Mouse (Mus musculus) kidney, postnatal 36 days (tissue): ENCODE results near the gene Hoxd8.

Experiments used
- DNase-seq, 2 experiments: peaks; one replicate each; pipeline ENCODE4 v3.0.0; 2021 to 2022; ENCODE audit warnings: mixed read lengths in 2 of 2

Hoxd8 gene

DNA sequence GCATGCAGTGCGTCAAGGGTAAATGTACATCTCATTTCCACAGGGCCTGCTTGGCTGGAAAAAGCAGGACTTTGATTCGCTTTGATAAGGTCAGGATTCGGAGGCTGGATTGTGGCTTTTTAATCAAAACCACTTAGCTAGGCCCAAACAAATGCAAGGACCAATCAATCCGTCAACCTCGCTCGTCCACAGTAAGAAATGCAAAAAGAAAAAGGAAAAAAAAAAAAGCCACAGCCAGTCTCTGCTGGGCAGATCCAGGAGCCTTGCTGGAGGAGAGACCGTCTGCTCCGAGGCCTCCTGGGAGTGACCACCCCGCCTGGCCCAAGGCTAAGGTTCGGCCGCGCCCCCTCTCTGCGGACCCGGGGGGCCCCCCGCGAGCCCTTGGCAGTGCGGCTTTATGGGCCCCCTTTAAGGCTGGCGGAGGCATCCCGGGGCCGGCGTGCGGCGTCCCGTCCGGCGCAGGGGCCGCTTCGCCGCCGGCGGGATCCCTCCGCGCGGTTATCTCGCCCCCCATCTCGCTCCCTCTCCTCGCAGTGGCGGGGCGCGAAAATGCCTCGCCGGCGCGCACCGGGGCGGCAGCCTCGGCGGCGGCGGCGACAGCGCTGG lies at the start of gene Hoxd8:
Gene Hoxd8 (plus strand): TSS at position 223 of the 606 bp plus-strand sequence.
- DNase-seq: peak; percentile 86 to 91

DNA sequence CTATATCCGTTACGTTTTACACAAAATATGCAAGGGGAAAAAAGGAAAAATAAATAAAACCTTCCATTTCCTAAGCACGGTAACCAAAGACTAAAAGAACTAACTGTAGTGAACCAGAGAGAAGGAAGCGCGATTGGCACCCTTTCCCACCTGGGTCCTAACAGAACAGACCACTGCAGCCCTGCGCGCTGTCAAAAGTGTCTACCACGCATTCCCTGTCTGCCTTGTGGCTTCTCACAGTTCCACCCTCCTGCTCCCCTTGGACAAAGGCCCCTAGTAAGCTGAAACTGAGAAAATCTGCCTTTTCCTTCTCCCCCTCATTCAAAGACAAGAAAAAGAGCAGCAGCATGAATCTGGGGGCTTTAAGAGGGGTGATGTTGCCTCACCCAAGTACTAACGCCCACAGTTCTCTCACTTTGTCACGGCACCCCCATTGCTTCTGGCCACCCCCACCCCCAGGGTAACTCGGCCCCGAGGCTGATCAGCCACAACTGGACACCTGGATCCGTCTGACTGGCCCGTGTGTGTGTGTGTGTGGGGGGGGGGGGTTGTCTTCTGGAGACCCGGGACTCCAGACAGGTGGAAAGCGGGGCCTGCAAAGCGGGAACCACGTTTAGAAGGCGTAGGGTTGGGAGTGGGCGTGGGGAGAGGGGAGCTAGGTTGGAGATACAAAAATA lies 49.5 kb upstream of the Hoxd8 start:
- DNase-seq: no peak

DNA sequence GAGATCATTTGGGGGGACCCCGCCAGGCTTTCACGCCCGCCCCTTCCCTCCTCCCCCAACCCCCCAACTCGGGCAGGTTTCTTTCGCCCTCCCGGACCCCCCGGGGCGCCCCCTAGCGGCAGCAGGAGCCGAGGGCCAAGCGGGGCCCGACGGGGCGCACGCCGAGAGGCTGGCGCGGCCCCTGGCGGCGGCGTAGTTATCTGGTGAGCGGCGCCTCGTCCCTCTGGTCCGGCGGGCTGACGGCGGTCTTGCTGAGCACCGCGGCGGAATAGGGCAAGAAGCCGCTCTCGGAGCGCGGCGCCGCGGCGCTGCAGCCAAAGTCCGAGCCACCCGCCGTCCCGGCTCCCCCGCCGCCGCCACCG lies 49.0 kb upstream of the Hoxd8 start:
- DNase-seq: peak in 1 of 2 experiments; percentile 77

DNA sequence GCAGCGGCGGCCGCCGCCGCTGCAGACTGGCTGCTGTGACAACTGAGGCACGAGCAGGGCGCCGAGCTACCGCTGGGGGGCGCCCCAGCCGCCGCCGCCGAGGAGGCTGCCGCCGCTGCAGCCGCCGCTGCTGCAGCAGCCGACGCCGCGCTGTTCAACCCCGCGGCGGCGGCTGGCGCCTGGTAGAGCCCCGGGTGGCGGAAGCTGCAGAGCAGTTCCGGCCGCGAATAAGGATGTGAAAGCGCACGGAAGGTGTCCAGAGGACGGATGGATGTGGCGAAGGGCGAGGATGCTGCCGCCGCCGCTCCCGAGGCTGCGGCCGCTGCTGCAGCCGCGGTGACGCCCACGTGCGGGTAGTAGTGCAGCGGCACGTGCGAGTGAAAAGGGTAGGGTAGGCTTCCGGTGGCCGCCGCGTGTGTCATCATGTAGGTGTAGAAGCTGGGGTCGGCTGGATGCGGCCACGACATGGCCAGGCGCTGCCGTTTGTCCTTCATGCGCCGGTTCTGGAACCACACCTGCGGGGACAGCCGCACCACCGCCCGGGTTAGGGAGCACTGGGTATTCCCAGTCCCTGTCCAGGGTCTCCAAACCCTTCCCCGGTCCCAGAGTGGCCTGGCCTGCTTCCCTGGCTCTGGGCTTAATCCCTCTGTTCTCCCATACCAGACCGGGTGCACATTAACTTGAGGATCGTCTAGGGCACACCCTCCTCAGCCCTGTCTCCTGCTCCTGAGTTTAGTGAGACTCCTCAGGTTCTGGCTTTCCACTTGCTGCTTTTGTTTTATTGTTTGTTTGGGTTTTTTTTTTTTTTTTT lies 48.4 kb upstream of the Hoxd8 start:
- DNase-seq: no peak

DNA sequence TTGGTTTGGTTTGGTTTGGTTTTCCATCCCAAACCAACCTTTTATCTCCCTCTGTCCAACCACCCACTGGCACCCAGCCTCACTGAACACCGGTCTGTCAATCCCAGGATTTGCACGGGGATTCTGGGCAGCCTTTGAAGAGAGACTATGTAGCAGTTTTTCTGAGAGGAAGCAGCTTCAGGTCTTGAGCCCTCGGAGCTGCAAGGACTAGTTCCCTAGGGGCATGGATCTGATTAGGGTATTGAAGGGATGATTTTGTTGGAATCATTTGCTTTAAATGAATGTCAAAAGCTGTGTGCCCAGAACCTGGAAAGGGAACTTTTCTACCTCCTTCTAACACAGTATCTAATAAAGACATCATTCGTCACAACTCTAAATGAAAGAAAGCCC lies 47.8 kb upstream of the Hoxd8 start:
- no peak for DNase-seq

DNA sequence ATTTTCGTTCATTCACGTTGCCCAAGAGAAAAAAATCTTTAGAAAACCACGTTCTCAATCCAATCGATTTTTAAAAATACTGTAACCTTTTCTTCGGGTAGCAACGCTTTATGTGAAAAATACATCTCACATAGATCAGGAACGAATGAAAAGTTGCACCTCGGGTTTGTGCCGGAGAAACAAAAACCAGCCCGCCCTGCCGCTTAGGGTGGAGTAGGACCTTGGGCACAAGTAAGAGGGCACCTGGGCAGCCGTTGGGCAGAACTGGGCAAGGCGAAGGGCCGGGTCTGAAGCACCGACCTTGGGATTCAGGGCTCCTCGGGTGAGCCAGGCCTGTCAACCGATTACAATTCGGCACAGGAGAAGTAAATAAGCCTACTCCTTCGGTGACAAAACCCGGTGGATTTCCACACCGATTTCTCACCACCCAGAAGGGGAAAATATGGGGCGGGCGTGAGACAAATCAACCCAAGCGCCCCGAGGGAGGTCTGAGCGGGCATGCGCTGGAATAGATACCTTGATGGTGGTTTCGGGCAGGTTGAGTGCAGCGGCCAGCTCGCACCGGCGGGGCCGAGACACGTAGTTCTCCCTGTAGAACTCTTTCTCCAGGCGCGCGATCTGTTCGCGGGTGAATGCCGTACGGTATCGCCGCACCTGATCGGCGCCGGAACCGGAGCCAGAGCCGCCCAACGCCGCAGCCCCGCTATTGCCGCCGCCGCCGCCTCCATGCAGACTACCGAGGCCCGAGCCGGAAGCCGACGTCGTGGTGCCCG lies 47.0 kb upstream of the Hoxd8 start:
- DNase-seq: no peak

DNA sequence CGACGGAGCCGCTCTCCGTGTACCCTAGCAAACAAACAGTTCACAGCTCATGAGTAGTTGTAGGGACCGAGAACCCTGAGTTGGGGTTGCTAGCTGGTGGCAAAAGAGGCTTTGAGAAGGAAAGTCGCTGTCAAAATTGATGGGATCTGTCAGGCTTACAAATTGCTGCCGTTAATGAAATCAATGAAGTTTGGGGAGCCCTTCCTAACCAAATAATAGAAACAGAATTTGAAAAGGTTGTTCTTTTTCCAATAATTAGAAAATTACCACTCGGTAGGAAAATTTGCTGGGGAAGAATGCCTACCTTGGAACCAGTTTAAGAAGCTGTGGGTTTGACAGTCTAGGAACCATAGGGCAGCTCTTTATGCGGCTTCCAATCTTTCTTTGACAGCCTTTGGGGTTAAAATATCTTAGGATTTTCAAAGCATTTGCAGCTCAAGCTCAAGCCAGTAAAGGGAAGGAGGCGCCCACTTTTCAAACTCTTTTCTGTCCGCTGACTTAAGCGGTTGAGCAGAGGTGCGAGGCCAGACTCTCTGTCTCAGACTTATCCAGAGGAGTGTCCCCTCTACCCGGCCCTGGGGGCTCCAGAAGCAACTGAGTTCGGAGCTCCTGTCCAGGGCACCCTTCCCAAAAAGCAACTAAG lies 46.3 kb upstream of the Hoxd8 start:
- no peak for DNase-seq

DNA sequence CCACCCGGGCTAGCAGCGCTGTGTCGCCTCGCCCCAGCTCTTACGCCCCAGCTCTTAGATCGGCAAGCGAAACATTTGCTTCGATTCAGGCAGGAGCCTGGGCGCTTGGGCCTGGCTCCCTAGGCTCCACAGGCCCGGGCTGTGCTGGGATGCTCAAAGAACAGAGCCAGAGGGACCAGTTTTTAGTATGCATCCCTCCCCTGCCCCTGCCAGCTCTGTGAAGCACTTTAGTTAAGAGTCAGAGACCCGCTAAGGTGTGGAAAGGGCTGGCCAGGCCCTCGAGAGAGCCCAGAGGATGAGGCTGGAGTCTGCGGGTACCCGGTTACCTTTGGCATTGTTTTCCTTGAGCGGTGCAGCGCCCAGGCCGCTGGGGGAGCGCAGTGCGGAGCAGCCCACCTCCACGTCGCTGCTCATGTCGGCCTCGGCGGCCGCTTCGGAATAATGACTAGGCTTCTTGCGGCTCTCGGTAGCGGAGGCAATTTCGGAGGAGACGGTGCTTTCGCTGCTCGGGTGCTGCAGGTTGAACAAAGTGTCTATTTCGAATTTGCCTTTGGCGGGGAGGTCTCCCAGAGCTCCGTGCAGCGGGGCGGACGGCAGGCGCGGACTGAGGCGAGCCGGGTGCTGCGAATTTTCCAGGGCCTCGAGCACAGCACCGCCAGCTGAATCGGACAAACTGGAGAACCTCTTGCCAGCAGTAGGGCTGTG lies 45.6 kb upstream of the Hoxd8 start:
- DNase-seq: no peak

DNA sequence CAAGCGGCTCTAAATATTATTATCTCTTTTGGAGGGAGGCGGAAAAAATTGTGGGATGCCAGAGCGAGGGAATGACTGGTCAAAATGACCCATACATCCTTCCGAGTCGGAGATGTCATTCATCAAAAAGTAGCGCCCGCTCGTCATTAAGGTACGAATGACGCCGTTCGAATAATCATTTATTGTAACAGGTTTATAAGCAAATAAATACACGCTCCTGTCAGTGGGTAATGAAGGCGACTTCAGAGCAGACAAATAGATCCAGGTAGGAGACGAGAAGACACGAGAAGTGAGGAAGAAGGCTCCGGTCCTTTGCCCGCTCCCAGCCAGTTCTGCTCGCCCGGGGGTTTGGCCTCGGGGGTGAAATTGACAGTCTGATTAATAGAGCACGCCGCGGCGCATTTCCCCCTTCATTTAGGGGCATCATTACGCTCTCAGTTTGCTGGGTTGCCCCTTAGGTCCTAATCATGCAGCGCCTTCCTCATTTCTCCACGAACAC lies 44.9 kb upstream of the Hoxd8 start, which contains the start of gene Evx2:
Gene Evx2 (minus strand): TSS at position 51 of the 499 bp plus-strand sequence.
- DNase-seq: no peak

DNA sequence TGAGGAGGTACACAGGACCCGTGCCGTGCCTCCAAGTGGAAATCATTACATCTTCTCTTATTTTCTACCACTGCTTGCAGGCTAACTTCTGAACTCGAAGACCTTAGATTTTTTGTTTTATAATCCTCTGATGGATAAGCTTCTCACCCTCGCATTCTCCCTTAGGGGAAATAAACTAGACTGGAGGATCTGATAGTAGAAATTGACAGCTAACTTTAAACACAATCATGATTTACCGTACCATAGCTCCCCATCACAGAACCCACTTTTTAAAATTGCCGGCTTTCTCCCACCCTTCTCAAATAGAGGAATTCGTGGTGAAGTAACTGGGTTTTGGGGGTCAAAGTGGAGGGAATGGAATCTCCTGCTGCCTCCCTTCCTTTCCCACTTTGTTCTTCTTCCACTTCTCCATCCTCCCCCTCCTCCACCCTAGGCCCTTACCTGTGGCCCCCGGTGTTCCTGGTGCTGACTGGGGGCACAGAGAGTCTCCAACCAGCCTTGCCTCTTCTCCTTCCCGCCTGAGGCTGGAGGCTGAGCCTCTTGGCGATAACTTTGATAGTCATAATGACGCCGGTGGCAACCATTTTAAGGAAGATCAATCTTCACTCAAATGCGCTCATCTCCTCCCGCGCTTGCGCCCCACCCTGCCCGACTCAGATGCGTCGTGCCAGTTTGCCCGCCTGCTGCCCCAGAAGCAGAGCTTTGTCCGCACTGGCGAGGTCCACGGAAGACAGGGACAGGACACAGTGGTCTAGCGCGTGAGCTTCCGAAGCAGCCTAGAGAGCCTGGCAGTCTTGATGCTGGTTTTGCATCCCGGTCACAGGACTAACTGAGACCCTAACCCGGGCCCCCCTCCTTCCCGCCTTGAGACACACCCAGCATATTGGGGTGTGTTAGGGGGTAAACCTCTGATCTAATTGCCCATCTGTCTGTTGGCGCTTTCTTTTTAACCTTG lies 43.7 kb upstream of the Hoxd8 start:
- DNase-seq: no peak

DNA sequence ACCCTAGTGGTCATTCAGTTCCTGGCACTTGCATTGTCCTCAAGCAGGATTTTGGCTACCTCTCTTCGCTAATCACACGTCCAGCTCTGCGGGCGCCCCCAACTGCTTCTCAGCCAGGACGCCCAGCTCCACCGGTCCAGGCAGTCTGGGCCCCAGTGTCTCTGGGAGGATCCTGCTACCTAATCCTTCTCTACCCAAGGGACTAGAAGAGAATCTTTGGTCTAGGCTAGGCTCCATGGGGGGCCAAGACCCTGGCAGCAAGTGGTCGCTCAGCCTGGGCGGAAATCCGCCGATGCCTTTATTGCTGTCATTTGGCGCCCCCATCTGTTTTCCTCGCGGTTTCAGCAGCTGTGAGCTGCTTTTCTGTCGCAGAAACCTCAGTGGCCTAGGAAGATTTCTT lies 42.7 kb upstream of the Hoxd8 start:
- peak in 1 of 2 experiments; percentile 62 for DNase-seq

DNA sequence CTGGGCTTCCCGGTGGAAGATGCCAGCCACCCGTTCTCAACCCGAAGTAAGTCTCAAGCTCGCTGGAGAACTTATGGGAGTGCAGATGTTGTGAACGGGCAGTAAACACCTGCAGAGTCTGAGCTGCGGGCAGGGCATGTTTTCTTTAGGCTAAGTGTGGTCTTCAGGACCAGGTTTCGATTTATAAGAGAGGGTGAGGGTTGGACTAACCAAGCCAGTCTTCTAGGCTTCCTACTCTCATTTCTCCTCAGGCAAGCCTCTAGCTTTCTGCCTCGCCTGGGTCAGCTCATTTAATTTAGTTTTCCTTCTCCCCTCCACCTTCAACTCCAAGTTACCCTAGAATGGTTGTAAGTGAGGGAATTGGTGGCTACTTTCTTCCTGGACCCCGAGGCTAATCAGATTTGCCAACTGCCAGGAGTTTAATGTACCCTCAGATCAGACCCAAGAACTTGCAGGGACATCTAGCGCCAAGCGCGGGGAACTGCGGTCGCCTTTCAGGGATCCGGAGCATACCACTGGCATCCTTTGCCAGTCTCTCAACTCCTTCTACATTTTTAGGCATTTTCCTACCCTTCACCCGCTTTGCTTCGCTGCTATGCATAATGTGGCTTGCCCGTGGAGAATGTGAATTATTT lies 41.0 kb upstream of the Hoxd8 start:
- DNase-seq: peak; percentile 61 to 83

DNA sequence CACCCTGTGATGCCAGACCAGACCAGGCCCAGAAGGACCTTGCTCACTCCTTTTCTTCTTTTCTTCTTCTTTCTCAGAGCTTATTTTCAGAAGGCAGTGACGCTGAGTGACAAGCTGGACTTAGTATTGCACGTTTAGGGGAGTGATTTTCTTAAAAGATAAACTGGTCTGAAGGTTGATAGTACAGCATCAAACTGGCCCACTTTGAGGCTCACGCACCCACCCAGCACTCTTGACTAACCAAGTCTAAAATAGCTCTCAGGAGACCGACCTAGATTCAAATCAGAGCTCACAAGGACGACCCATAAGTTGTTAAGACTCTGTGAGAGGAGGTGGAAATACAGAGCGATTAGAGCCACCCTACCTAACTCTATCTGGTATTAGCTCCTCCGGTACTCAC lies 38.0 kb upstream of the Hoxd8 start:
- DNase-seq: no peak

DNA sequence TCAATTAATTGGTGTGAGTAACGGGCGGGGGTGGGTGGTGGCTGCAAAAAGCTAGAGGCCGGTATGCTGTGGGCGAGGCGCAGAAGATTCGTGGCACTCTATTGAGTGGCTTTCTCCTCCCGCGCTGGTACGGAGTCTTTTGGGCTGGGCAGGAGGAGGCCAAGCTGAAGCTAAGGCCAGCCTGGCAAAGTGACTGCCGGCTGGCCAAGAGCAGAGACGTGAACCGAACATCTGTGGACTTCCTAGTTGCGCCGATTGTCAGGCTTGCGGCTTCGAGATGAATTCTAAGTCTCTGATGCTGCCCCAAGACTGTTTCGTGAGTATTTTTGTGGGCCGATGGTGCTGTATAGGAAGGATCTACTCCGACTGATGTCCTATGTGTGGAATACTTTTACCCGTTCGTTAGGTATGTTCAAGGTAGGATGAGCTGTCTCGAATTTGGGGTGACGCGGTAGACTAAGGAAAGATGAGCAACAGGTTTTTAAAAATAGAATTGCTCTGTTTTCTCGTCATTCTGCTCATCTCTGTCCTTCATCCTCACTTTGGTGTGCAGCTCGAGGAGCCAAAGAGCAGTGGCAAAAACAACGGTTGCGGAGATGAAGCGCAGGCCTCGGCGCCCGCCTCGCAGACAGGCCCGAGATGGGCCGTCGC lies 37.1 kb upstream of the Hoxd8 start:
- no peak for DNase-seq

DNA sequence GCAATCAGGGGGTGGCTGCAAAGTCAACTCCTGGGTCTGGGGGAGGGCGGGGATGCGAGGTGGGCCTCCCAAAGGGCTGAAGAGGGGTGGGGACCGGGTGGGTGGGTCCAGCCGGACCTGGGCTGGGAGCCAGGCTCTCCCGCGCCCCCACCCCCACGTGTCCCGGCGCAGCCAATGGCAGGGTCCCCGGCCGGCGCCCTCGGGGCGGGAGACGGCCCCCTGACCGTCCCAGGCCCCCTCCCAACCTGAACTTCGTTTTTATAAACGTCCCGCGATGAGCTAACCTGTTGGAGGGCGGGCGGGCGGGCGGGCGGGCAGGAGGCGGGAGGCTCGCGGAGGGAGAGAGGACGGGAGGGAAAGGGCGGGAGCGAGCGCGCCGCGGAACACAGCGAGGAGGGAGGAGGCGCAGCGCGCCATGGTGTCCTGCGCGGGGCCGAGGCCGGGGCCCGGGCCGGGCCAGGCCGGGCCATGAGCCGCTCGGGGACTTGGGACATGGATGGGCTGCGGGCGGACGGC lies 36.5 kb upstream of the Hoxd8 start, which contains the start of gene Hoxd13:
Gene Hoxd13 (plus strand): TSS at position 469 of the 516 bp plus-strand sequence.
- DNase-seq: no peak

DNA sequence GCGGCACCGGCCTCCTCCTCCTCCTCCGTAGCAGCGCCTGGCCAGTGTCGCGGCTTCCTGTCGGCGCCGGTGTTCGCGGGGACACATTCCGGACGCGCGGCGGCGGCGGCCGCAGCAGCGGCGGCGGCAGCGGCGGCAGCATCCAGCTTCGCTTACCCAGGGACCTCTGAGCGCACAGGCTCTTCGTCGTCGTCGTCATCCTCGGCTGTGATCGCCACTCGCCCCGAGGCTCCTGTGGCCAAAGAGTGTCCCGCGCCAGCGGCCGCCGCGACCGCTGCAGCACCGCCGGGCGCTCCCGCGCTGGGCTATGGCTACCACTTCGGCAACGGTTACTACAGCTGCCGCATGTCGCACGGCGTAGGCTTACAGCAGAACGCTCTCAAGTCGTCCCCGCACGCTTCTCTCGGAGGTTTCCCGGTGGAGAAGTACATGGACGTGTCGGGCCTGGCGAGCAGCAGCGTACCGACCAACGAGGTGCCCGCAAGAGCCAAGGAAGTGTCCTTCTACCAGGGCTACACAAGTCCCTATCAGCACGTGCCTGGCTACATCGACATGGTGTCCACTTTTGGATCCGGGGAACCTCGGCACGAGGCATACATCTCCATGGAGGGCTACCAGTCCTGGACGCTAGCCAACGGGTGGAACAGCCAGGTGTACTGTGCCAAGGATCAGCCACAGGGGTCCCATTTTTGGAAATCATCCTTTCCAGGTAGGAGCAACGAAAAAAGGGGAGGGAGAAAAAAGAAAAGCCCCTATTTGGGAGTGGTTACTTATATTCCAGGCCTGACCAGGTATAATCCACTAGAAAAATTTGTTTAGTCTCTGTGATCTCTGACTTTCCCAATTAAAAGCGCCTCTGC lies 35.8 kb upstream of the Hoxd8 start:
- DNase-seq: no peak

DNA sequence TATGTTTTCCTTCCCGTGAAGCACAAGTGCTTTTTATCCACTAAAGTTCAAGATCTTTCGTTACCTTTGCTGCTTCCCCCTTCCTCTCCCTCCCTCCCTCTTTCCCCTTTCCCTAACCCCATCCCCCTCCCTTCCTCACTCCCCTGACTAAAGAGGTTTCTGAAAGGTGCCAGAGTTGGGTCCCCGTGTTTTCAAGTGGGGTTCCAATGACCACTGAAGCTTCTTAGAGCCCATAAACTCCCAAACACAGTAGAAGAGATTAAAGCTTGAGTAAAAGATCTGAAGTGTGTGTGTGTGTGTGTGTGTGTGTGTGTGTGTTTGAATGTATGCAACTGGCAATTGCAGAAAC lies 35.2 kb upstream of the Hoxd8 start:
- DNase-seq: no peak

DNA sequence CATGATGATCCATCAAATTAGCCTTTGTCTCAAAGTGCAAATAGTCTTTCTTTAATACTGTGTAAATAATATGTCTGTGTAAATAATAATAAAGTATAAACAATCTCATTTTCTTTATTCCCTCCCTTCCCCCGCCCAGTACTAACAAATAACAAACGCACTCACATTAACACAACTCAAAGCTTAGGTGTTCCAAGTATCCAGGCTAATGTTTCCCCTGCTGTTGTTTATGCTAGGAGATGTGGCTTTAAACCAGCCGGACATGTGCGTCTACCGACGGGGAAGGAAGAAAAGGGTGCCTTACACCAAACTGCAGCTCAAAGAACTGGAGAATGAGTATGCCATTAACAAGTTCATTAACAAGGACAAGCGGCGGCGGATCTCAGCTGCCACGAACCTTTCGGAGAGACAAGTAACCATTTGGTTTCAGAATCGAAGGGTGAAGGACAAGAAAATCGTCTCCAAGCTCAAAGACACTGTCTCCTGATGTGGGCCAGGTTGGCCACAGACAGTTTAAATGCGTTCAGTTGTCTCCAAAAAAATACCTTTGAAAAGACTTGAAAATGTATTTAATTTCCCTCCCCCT lies 34.7 kb upstream of the Hoxd8 start:
- no peak for DNase-seq
